12 mouse cellular contexts compared by ENCODE assay signal in the genomic region with DNA sequence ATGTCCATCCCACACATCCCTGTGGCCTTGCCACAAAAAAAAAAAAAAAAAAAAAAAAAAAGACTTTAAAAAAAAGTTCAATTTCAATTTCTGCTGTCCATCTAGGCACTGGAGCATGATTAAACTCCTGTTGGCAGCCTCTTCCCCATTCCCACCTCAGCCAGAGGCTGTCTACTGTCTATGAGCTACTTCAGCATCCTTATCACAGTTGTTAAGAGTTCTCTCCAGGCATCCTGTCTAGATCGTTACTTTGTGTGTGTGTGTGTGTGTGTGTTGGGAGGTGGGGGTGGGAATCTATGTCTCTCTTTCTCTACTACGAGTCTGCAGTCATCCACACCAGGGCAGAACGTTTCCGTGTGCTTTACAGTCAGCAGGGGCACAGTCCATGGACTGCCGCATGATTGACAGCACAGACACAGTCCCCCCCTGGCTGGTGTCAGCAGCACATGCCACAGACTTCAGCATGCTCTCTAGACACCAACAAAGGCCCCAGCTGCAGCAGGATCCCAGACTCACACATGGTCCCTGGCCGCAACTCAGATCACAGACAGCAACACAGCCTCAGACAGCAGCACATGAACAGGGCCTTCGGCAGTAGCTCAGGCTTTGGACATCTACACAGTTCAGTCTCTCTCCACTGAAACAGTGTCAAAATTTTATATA. TPM values are rescaled to one million over a fixed set of nuclear protein-coding genes. Genes with fewer than 3 reads are reported as not detected.
A peak's percentile ranks its signal among the peaks of the same experiment; 100 is the strongest.
DNase-seq lines count a peak whose midpoint lies in the region; ATAC-seq and TF ChIP-seq lines count a peak whose summit lies in the region.
"Had no signal": no experiment of that assay in that cellular context is flagged by ENCODE, and none has a peak within 500 bp of the region (broad histone marks: within the 10 kb centered on the region; RNA-seq: fewer than 3 reads in every experiment).

No protein-coding gene starts in this region.

- 24% methylated on average over 7 of the region's 7 CpGs for WGBS in heart, embryonic 16.5 days
- 56% methylated on average over 7 of the region's 7 CpGs for WGBS in heart, adult 2 months
- WGBS in embryonic facial prominence, embryonic 14.5 days, result 53% methylated on average over 7 of the region's 7 CpGs
- WGBS in hindbrain, embryonic 14.5 days, result 31% methylated on average over 7 of the region's 7 CpGs
- WGBS in neural tube, embryonic 14.5 days, result 41% methylated on average over 7 of the region's 7 CpGs

- 0 out of 2 replicates have a peak overlapping the region, but pooled peaks have one; percentile 29 for H3K9ac ChIP-seq in heart, embryonic 16.5 days (ENCODE audit: low read length)
- H3K9ac ChIP-seq in heart, adult 2 months (ENCODE audit: low read depth, low read length), result no peak overlapping the region
- no peak overlapping the region for H3K9ac ChIP-seq in embryonic facial prominence, embryonic 14.5 days (ENCODE audit: low read depth, low read length)
- H3K9ac ChIP-seq in hindbrain, embryonic 14.5 days, result no peak overlapping the region
- no peak overlapping the region for H3K9ac ChIP-seq in neural tube, embryonic 14.5 days (replicated peaks; ENCODE audit: low read depth, low read length)
- H3K9ac ChIP-seq: embryonic facial prominence, embryonic 15.5 days had no signal

- no peaks in the 10 kb centered on the region for H3K36me3 ChIP-seq in heart, embryonic 16.5 days (ENCODE audit: control insufficient read depth, insufficient read depth)
- H3K36me3 ChIP-seq in heart, adult 2 months (ENCODE audit: control insufficient read depth, insufficient read depth, low read length), result no peaks in the 10 kb centered on the region
- no peaks in the 10 kb centered on the region for H3K36me3 ChIP-seq in embryonic facial prominence, embryonic 14.5 days (ENCODE audit: control insufficient read depth, insufficient read depth, low read length)
- no peaks in the 10 kb centered on the region for H3K36me3 ChIP-seq in hindbrain, embryonic 14.5 days (replicated peaks; ENCODE audit: control insufficient read depth, insufficient read depth)
- H3K36me3 ChIP-seq in neural tube, embryonic 14.5 days (ENCODE audit: control insufficient read depth, insufficient read depth, low read length), result no peaks in the 10 kb centered on the region
- H3K36me3 ChIP-seq: embryonic facial prominence, embryonic 15.5 days had no signal

- peak overlapping the region; percentile 13; the same call in 1 of the 2 replicates for H3K4me2 ChIP-seq in heart, embryonic 16.5 days (ENCODE audit: low read depth, low read length)
- H3K4me2 ChIP-seq in embryonic facial prominence, embryonic 14.5 days (ENCODE audit: low read depth, low read length), result no peak overlapping the region
- no peak overlapping the region for H3K4me2 ChIP-seq in hindbrain, embryonic 14.5 days (replicated peaks)
- H3K4me2 ChIP-seq in neural tube, embryonic 14.5 days (ENCODE audit: low read depth, low read length), result no peak overlapping the region
- H3K4me2 ChIP-seq: embryonic facial prominence, embryonic 15.5 days had no signal

- no peak for TF ChIP-seq POLR2A in heart, adult 2 months (IDR thresholded peaks at IDR 0.05; ENCODE audit: insufficient read depth, low read depth, low read length)

- intact Hi-C loops in heart, adult 2 months (cut with DNase I), result no loop called here

- no peaks in the 10 kb centered on the region; the same call in 1 of the 2 replicates for H3K79me2 ChIP-seq in heart, adult 2 months (replicated peaks; ENCODE audit: control insufficient read depth, insufficient read depth, low read length)

- peak overlapping the region; percentile 49 for H3K27ac ChIP-seq in heart, embryonic 16.5 days (ENCODE audit: low read length)
- no peak overlapping the region for H3K27ac ChIP-seq in heart, adult 2 months
- no peak overlapping the region for H3K27ac ChIP-seq in embryonic facial prominence, embryonic 14.5 days (replicated peaks; ENCODE audit: low read depth, low read length)
- H3K27ac ChIP-seq in hindbrain, embryonic 14.5 days, result no peak overlapping the region
- no peak overlapping the region for H3K27ac ChIP-seq in neural tube, embryonic 14.5 days (ENCODE audit: low read depth, low read length)
- H3K27ac ChIP-seq: embryonic facial prominence, embryonic 15.5 days had no signal

- H3K4me3 ChIP-seq in heart, embryonic 16.5 days (ENCODE audit: low read length), result no peak overlapping the region
- no peak overlapping the region for H3K4me3 ChIP-seq in heart, adult 2 months
- H3K4me3 ChIP-seq in embryonic facial prominence, embryonic 14.5 days (ENCODE audit: low read depth, low read length), result no peak overlapping the region
- no peak overlapping the region for H3K4me3 ChIP-seq in hindbrain, embryonic 14.5 days (replicated peaks; ENCODE audit: low read length)
- no peak overlapping the region for H3K4me3 ChIP-seq in neural tube, embryonic 14.5 days (ENCODE audit: low read depth, low read length)
- H3K4me3 ChIP-seq: embryonic facial prominence, embryonic 15.5 days had no signal

- TF ChIP-seq EP300 in heart, adult 2 months (IDR thresholded peaks at IDR 0.05; ENCODE audit: insufficient read depth, low read depth, low read length), result no peak

- DNase-seq in heart, adult 2 months, result no peak
- DNase-seq in embryonic facial prominence, embryonic 14.5 days (ENCODE audit: low spot score), result peak; percentile 35
- DNase-seq in hindbrain, embryonic 14.5 days (ENCODE audit: low spot score), result no peak
- DNase-seq in gastrocnemius, postnatal 25 days, result no peak
- DNase-seq in adrenal gland, postnatal 25 days, result no peak
- no peak for DNase-seq in kidney, adult 18-20 months
- DNase-seq: heart, postnatal 36 days; kidney, postnatal 25 days; lung, adult 18-20 months had no signal

- no peak for TF ChIP-seq CTCF in heart, adult 2 months (IDR thresholded peaks at IDR 0.05)

- H3K4me1 ChIP-seq in heart, embryonic 16.5 days (ENCODE audit: control insufficient read depth, insufficient read depth, low read length), result no peaks in the 10 kb centered on the region; the same call in 1 of the 2 replicates
- H3K4me1 ChIP-seq in heart, adult 2 months (ENCODE audit: control insufficient read depth, insufficient read depth, low read length), result no peaks in the 10 kb centered on the region; the same call in 1 of the 2 replicates
- H3K4me1 ChIP-seq in embryonic facial prominence, embryonic 14.5 days (ENCODE audit: control insufficient read depth, insufficient read depth, low read length), result no peaks in the 10 kb centered on the region
- H3K4me1 ChIP-seq in hindbrain, embryonic 14.5 days (replicated peaks; ENCODE audit: control insufficient read depth, insufficient read depth, low read length), result no peaks in the 10 kb centered on the region
- H3K4me1 ChIP-seq in neural tube, embryonic 14.5 days (ENCODE audit: control insufficient read depth, insufficient read depth, low read length), result no peaks in the 10 kb centered on the region
- H3K4me1 ChIP-seq: embryonic facial prominence, embryonic 15.5 days had no signal

- no peaks in the 10 kb centered on the region for H3K9me3 ChIP-seq in heart, embryonic 16.5 days (replicated peaks; ENCODE audit: control insufficient read depth, low read length)
- H3K9me3 ChIP-seq in embryonic facial prominence, embryonic 14.5 days (ENCODE audit: control insufficient read depth, low read length), result no peaks in the 10 kb centered on the region
- H3K9me3 ChIP-seq in hindbrain, embryonic 14.5 days (ENCODE audit: control insufficient read depth, low read length), result no peaks in the 10 kb centered on the region
- no peaks in the 10 kb centered on the region for H3K9me3 ChIP-seq in neural tube, embryonic 14.5 days (ENCODE audit: control insufficient read depth, low read length)
- H3K9me3 ChIP-seq: embryonic facial prominence, embryonic 15.5 days had no signal

- ATAC-seq in heart, embryonic 16.5 days (replicated peaks; ENCODE audit: extremely low read depth, insufficient read depth, low FRiP score), result peak; percentile 92
- ATAC-seq in embryonic facial prominence, embryonic 14.5 days (ENCODE audit: low read depth), result peak; percentile 67; the same call in 1 of the 2 replicates
- ATAC-seq in hindbrain, embryonic 14.5 days (ENCODE audit: low FRiP score), result peak; percentile 86; the same call in 1 of the 2 replicates
- peak; percentile 79; the same call in 1 of the 2 replicates for ATAC-seq in neural tube, embryonic 14.5 days (ENCODE audit: low read depth)

- no peaks in the 10 kb centered on the region for H3K27me3 ChIP-seq in heart, embryonic 16.5 days (ENCODE audit: control insufficient read depth, insufficient read depth, low read length)
- H3K27me3 ChIP-seq in heart, adult 2 months (ENCODE audit: control insufficient read depth, insufficient read depth, low read length), result no peaks in the 10 kb centered on the region
- no peaks in the 10 kb centered on the region for H3K27me3 ChIP-seq in embryonic facial prominence, embryonic 14.5 days (replicated peaks; ENCODE audit: control insufficient read depth, insufficient read depth, low read length)
- H3K27me3 ChIP-seq in hindbrain, embryonic 14.5 days (ENCODE audit: control insufficient read depth, insufficient read depth, low read length), result no peaks in the 10 kb centered on the region
- no peaks in the 10 kb centered on the region for H3K27me3 ChIP-seq in neural tube, embryonic 14.5 days (ENCODE audit: control insufficient read depth, insufficient read depth, low read length)
- H3K27me3 ChIP-seq: embryonic facial prominence, embryonic 15.5 days had no signal

RNA-seq across cellular contexts. Expression of a gene that starts 16.2 kb away (rescaled TPM):
- polyA plus RNA-seq in heart, embryonic 16.5 days (2015; fragmentation: Nextera tagmentation; extraction: Ambion mirVana), result 3.8 and 13.2 TPM in 2 replicates
- total RNA-seq in heart, adult 2 months (2021), result not detected
- polyA plus RNA-seq in heart, adult 2 months (2012; rRNA removed), result not detected in 2 replicates
- polyA plus RNA-seq in embryonic facial prominence, embryonic 14.5 days (2014; fragmentation: Nextera tagmentation; extraction: Ambion mirVana), result 0.07 and 0.11 TPM in 2 replicates
- polyA plus RNA-seq in hindbrain, embryonic 14.5 days (2014; fragmentation: Nextera tagmentation; extraction: Ambion mirVana), result 0.07 and 0.16 TPM in 2 replicates
- polyA plus RNA-seq in neural tube, embryonic 14.5 days (2014; fragmentation: Nextera tagmentation; extraction: Ambion mirVana), result not detected in 2 replicates
- not detected for total RNA-seq in gastrocnemius, postnatal 25 days (2021)
- not detected in 2 replicates for total RNA-seq in adrenal gland, postnatal 25 days (2021)
- total RNA-seq: heart, postnatal 36 days had no signal

RNA-seq across cellular contexts. Expression of a gene that starts 40.9 kb away (rescaled TPM):
- polyA plus RNA-seq in heart, embryonic 16.5 days (2015; fragmentation: Nextera tagmentation; extraction: Ambion mirVana), result 6.4 and 15.8 TPM in 2 replicates
- under 1 TPM in 1 of 2 experiments, not detected in 1; 0.05 TPM for total RNA-seq in heart, adult 2 months (2021)
- 0.02 and 0.03 TPM in 2 replicates for polyA plus RNA-seq in heart, adult 2 months (2012; rRNA removed)
- polyA plus RNA-seq in embryonic facial prominence, embryonic 14.5 days (2014; fragmentation: Nextera tagmentation; extraction: Ambion mirVana), result 0.31 and 0.33 TPM in 2 replicates
- polyA plus RNA-seq in hindbrain, embryonic 14.5 days (2014; fragmentation: Nextera tagmentation; extraction: Ambion mirVana), result 0.23 and 0.32 TPM in 2 replicates
- polyA plus RNA-seq in neural tube, embryonic 14.5 days (2014; fragmentation: Nextera tagmentation; extraction: Ambion mirVana), result 0.05 and 0.13 TPM in 2 replicates
- under 1 TPM in 1 of 2 experiments, not detected in 1; 0.35 TPM for total RNA-seq in gastrocnemius, postnatal 25 days (2021)
- not detected in 2 replicates for total RNA-seq in adrenal gland, postnatal 25 days (2021)

RNA-seq across cellular contexts. Expression of a gene that starts 41.0 kb away (rescaled TPM):
- polyA plus RNA-seq in heart, embryonic 16.5 days (2015; fragmentation: Nextera tagmentation; extraction: Ambion mirVana), result 60.3 and 63.3 TPM in 2 replicates
- 10 to 100 TPM; 90.4 to 99.4 TPM for total RNA-seq in heart, adult 2 months (2021)
- polyA plus RNA-seq in heart, adult 2 months (2012; rRNA removed), result 12.9 and 33.0 TPM in 2 replicates
- polyA plus RNA-seq in embryonic facial prominence, embryonic 14.5 days (2014; fragmentation: Nextera tagmentation; extraction: Ambion mirVana), result 55.8 and 65.6 TPM in 2 replicates
- 48.3 and 61.1 TPM in 2 replicates for polyA plus RNA-seq in hindbrain, embryonic 14.5 days (2014; fragmentation: Nextera tagmentation; extraction: Ambion mirVana)
- polyA plus RNA-seq in neural tube, embryonic 14.5 days (2014; fragmentation: Nextera tagmentation; extraction: Ambion mirVana), result 49.2 and 54.0 TPM in 2 replicates
- 10 to 100 TPM; 69.9 to 72.1 TPM for total RNA-seq in gastrocnemius, postnatal 25 days (2021)
- total RNA-seq in adrenal gland, postnatal 25 days (2021), result 28.3 and 30.4 TPM in 2 replicates
